Mouse (Mus musculus): ENCODE data around the gene Ankfn1.
A peak's percentile ranks its signal among the peaks of the same experiment; 100 is the strongest.

The Ankfn1 gene

DNA sequence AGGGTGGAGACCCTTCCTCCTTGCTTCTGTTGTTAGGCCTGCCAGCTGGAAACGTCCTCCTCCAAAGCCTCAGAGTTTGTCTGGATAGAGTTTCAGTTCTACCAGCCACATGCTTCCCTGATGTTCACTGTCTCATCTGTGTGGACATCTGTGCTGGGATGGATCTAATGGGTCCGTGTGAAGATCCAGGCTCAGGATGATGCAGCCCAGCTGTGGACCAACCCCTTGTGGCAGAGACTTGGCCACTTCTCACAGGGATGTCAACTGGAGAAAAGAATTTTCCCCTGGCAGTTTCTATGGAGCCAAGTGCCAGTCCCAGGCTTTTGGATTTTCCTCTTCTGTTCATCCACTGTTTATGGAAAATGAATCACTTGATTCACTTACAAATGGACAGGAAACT lies 100.5 kb downstream of the Ankfn1 start:
- DNase-seq (ENCODE audit: low spot score in 2 of 2), result no peak

DNA sequence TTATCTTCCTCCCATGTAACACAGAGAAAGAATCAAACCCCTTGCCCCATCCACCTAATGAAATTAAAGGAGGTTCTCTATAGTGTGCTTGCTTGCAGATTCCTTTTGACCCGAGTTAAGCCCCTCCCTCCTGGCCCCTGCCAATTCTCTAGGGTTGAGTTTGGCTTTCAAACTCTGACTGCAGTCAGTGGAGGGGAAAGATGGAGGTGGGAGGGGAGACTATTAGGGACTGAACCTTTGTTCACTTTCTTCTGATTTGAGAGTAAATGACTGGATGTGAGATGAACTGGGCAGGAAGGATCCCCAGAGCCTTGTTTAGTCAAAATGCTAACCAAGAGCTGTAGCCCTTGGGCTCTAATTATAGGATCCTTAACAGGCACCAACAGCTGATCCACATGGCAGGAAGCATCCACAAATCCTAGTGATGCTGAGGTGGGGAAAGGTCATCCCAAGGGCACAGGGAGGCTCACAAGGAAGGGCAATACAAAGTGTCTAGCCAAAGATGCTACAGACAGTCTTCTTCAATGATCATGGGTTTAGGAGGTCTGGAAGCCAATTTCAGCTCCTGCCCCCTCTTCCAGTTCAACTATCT lies 103.4 kb downstream of the Ankfn1 start:
- no peak for DNase-seq (ENCODE audit: low spot score in 2 of 2)

DNA sequence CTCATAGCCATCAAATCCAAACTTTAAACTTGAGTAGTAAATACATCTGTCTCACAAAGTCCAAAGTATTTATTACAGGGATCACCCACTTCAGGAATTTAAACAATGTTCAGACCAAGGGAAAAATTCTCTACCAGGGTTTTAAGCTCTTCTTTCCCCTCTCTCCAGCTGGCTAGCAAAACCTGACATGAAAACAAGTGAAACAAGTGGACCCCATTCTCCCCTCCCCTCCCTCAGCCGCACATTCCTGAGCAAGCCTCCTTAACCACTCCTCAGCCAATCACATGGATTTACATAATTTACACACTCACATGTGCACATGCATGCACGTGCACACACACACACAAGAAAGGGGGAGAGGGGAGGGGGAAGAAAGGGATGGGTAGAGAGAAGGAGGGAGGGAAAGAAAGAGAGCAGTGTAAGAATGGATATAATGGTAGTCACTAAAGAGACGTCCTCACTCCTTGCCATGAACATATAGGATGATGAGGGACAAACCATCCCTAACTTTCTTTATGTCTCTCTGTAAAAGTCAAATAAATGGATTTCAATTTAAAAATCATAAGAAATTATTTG lies 104.9 kb downstream of the Ankfn1 start:
- DNase-seq (ENCODE audit: low spot score in 2 of 2), result no peak

DNA sequence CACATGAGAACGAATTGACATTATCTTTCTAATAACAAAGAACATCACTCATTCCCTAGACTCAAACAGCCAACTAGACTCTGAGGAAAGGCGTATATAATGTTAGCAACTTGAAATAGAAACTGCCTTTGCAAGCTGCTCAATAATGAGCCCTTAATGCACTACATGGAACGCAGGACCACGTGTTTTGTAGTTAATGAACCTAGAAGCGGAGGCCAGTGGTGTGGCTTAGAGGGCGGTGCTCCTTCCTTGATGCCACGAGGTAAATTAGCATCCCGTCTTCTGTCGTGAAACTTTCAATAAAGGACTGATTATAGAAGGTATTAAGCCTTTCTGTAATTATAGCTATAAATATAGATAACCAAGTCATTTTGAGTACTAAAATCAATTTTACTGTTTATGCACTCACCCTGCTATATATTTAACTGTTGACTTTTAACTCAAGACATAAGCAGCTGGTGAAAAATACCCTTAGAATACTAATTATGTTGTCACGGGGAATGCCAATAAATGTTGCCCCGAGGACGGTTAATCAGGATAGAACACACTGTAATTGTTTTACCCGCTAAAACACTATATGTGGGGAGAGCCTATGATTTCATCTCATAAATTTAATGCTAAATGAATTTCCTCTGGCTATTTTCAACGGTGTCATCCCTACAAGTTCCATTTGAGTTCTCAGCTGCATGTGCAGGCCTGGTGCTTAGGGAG lies 112.1 kb downstream of the Ankfn1 start:
- no peak for DNase-seq (ENCODE audit: low spot score in 2 of 2)

DNA sequence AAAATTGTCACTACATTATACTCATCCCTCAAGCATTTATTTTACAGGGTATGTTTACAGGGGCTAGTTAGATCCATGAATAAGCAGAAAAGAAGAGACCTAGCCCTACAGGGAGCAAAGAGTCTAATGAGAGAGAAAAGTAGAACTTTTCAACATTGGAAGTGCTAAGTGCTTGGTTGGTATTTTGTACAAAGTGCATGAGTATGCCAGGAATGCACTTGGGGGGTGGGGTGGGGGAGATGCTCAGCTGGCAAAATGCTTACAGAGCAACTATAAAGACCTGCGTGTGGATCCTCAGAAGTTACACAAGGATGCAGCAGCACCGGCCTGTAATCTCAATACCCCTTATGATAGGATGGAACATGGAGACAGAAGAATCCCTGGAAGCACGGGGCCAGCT lies 118.4 kb downstream of the Ankfn1 start:
- no peak for DNase-seq (ENCODE audit: low spot score in 2 of 2)

DNA sequence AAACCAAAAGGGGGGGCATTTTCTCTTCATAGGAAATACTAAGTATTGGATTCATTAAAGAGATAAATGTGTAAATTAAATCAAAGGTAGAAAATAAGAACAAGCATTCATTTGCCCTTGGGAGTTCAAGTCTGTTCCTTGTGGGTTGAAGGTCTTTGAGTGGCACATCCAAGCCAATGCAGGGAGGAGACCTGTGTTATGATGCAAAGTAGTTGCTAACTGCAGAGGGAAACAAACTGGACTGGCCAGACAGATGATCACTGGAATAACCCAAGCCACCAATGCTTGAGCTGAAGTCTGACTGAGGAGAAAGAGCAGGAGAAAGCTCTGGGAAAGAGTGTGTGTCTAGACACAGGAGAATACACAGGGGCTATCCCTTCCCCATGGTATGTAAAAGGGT lies 120.9 kb downstream of the Ankfn1 start:
- no peak for DNase-seq (ENCODE audit: low spot score in 2 of 2)

DNA sequence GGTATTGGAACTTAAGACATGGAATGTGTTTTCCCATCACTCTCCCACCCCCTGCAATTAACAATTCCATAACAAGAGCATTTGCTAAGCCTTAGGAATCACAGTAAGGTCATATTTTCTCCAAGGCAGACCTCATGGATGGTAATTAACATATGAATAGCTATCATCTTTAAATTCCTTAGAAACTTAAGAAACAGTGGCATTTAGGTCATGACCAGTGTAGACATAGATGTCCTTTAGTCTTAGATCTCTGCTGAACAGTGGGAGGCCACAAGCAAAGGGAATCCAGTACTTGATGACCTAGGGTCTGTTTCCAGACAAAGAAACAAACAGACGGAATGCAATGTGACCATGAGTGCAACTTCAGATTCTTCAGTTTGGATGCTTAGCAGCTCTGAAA lies 141.7 kb downstream of the Ankfn1 start:
- no peak for DNase-seq (ENCODE audit: low spot score in 2 of 2)

DNA sequence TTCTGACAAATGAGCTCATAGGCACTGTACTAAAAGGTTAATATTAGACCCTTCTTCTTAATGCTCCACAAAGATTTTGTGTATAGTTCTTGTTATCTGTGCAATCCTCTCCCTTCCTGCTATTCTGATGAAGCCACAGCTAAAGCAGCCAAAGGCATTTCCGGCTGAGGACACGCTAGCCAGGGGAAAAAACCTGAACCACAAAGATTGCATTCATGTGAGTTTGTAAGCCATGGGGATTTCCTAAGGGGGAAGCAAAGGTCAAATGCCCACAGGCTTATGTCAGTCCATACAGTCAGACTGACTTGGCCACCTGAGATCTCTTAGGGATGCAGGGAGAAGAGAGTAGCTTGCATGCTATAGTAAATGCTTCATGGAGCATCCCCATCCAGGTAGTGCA lies 146.1 kb downstream of the Ankfn1 start:
- DNase-seq (ENCODE audit: low spot score in 2 of 2), result no peak

DNA sequence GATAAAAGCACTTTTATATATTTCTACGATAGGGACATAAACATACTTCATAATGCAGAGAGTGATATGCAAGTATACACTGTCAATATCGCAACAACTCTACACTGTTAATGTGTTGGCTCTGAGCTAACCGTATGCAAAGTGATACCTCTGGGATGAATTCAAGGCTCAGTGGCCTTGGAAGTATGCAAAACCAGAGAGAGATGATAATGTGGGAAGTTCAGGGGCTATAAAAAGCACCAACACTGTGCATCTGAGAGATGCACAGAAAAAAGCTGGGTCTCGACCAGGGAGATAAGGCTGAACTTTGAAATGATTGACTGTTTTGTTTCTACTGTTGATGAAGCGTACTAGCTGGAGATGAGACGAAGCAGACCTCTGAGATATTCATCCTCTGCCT lies 148.9 kb downstream of the Ankfn1 start:
- no peak for DNase-seq (ENCODE audit: low spot score in 2 of 2)

DNA sequence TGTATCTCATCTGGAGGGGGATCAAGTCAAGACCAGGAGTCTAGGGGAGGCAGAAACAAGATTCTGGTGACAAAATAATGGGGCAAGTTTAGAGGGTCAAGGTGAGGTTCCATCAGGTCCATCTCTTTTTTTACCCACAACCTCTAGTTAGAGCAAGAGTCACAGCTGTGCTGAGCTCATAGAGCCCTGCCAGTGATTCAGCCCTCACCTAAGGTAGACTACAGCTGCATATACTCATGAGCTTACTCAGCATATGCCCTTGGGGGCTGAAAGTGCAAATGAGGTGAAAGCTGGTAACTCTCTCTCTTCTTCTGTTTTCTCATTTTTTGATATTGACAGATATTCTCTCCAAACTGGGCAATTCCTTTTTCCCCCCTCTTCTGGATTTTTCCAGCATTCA lies 150.2 kb downstream of the Ankfn1 start:
- DNase-seq (ENCODE audit: low spot score in 2 of 2), result no peak

DNA sequence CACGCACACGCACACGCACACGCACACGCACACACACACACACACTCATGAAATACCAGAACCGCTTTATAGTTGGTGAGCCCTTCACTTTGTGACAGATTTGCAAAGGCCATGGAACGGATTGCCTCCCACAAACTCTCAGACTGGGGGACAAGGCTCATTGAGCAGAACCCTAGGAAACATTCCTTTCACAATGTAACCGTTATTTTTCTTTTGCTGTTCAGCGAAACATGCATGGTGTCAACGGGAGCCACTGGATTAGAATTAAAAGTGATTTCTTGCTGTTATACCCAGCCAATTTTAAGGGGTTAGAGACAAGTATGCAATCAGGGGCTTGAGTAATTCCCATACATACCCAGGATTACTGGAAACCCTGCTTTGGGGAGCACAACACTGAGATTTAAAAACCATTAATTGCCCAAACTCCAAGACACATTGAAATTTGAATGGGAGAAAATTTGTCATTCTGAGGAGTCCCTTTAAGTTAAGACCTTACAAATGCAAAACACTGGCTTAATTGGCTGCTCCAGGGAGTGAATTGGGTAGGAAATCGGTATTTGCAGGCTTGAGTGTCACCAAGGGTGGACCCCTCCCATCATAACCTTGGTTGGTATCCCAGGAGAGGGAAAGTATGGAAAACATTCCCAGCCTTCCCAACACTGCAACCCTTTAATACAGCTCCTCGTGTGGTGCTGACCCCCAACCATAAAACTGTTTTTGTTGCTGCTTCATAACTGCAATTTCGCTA lies 153.6 kb downstream of the Ankfn1 start:
- DNase-seq (ENCODE audit: low spot score in 2 of 2), result no peak

DNA sequence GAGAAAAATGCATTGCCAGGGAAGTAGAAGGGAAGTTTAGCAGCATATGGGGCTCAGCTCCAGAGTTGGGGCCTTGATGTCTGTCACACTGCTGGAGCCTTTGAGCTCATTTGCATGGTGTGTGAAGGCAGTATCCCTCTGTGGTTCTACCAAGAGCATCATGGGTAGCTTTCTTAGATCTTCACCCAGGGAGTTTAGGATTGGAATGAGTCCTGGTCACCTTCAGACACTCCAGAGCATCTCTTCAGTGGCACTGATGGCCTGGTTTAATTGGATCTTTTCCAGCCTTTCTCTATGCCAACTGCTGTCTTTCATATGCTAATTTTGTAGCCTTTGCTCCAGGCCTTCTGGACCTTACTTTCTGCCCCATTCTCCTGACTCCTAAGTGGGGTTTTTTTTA lies 157.5 kb downstream of the Ankfn1 start:
- no peak for DNase-seq (ENCODE audit: low spot score in 2 of 2)

DNA sequence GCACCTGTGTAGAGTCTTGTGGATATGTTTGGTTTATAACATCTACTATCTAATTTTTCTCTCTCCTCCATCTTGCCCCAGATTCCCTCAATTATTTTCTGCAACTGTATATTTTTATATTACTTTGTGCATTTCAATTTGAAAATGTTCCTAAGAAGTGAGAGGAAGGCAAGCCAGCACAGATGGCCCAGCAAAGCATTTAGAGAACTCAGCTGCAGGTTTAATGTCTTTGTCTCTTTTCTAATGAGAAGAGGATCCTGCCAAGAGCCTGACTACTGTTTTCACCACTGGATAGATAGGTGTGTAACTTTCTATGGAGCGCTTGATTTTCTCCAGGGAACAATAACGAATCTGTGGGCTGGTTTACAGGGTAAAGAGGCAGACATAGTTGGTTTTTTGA lies 161.6 kb downstream of the Ankfn1 start:
- DNase-seq (ENCODE audit: low spot score in 2 of 2), result peak; percentile 23 to 32

DNA sequence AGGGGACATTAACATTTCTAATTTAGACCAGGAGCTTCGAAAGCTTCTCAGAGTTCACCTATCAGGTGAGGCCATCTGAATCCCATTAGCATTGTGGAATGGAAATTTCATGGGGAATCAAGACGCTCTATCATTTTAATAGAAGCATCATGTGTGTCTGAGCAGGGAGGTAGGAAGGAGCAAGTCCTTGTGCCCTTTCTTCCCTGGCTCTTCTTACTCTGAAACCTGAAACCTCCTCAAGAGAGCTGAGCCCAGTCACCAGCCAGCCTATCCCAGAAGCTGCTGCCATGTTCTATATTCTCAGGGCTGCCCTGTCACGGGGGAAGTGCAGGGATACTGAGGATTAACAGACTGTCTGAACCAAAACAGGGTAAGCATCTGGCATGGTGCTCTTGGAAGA lies 165.9 kb downstream of the Ankfn1 start:
- no peak for DNase-seq (ENCODE audit: low spot score in 2 of 2)

DNA sequence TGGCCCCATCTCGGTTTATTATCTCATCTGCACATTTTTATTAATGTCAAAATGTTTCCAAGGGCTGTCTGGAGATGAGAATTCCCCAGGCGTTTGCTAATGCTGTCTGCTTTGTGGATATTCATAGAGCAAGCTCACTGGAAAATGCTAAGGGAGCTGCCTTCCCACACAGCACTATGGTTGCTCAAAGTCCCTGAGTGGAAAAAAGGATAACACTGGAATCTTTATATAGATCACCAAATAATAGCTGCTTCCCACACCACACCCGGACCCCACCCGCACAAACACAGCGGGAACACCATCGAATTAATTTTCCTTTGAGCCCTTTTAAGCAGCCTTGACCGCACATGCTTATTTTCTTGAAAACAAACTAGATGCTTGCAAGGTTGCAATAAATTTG lies 169.4 kb downstream of the Ankfn1 start:
- peak; percentile 23 to 44 for DNase-seq (ENCODE audit: low spot score in 2 of 2)

DNA sequence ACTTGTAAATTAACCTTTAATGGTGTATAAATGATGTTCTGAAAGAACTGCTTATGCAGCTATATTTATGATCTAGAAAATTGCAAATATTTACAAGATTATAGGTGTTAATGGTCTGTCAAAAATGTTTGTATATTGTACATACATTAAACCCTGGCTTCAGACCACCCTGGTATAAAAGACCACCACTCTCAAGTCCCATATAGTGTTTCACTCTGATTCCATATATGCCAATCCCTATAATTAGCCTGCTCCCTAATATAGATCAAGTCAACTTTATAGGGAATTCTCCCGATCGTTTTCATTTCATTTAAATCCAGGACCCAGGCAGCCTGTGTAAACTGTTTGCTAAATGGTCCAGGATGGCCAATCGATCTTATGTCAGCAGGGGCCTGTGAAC lies 170.2 kb downstream of the Ankfn1 start:
- no peak for DNase-seq (ENCODE audit: low spot score in 2 of 2)

DNA sequence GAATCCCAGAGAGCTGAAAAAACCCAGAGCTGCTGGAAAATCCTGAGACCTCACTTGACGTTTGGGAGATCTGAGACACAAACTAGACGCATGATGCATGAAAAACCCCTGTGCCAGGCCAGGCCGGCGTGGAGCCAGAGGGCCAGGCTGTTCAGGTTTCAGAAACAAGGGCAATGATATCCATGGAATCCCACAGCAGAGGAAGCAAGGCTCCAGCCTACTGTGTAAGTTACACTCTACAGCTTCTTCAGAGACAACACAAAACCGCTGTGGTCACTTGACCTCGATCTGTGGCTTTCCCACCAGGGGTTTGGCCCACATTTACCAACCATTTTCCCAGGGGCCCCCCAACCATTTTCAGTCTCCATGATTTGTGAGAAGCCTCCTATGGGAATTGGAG lies 171.1 kb downstream of the Ankfn1 start:
- DNase-seq (ENCODE audit: low spot score in 2 of 2), result no peak

DNA sequence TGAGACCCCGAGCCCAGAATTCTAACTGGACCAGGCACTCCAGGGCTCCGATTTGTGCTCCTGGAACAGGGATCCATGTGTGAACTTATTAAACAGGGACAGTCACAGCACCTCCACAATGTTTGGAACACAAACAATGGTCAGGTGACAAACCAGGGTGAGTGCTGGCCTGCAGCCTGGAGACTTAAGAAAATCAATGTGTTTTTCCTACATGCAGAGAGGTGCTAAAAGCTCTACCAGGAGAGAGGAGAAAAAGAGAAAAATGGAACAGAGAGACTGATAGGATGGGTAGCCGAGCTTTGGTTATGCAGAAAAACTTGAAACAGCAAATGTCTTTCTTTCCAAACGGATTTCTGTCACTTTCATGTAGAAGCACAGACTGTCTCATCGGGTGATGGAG lies 174.5 kb downstream of the Ankfn1 start:
- no peak for DNase-seq (ENCODE audit: low spot score in 2 of 2)

DNA sequence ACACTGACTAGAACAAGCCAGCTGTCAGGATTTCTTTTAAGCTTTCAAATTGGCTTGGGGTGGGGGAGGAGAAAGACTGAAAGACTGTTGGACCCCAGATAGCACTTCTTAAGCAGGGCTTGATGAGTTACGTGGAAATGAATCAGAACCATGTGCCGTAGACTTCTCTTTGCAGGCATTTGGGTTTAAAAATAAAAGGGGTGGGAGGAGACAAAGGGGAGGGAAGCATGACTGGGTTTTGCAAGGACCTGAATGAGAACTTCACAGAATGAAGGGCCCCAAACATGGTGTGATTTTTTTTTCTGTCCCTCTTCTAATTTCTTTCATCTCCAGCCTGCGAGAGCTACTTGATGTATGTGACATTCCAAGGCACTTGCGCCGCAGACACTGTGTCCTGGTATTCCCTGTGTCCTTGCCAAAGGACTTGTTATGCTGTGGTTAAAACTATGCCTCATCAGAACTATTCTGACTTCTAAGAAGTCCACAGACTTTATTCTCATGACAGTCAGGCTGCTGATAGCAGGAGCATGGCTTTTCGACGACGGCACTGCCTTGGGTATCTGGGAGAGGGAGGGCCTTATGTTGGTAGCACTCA lies 176.4 kb downstream of the Ankfn1 start:
- DNase-seq (ENCODE audit: low spot score in 2 of 2), result no peak

DNA sequence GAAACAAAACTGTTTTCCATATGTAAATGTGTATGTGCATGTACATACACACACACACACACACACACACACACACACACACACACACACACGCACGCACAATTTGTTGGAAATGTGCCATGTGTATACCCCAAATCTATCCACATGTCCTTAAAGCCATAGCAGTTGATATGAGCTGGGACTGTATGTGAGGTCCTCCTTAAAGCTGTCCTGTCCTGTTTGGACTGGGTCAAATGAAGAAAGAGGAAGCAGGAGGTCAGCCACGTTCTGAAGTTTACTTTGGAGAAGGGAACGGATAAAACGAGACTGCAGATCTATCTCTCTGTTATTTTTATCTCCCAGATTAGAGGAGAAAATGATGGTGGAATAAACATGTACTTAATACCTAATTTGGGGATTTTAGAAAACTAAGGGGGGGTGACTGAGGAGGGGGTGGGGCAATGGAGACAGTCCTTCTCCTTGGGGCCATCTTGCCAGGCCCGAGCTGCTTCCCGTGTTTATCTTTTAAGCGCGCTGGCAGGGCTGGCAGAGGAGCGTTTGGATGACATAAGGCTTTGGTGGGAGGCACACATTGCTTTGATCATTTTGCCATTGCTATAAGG lies 187.1 kb downstream of the Ankfn1 start:
- DNase-seq (ENCODE audit: low spot score in 2 of 2), result no peak

DNA sequence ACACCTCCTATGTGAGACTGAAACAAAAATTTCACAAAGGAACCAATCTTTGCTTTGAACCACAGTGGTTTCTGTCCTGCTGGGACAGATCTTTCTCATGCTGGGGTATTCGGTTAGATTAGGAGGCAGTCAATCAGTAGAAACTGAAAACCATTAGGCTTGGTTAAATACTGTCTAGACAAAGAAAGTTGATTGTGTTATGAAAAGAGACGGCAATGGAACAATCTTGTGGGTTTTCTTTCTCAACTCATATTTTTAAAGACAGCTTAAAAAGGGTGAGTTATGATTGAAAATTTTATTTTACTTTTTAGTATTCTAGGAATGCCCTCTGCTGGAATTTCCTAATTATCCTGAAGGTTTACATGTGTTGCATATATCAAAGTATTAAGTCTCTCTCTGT lies 191.1 kb downstream of the Ankfn1 start:
- DNase-seq (ENCODE audit: low spot score in 2 of 2), result no peak

DNA sequence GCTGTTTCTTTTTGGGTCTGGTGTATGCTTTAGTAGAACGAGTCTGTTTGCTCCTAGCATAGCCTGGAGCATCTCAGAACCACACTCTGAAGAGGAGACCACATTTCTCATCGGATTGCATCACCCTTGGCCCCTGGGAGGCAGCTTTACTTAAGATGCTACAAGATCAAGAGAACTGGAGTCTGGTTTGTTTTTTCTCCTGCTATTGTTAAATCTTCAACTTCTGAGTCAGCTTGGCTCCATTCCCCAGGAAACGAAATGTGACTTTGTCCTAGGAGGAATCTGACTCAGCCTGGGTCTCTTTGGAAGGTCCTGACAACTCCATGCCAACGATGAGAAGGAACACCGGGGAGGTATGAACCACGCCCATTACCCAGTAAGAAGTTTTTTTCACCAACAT lies 197.6 kb downstream of the Ankfn1 start:
- no peak for DNase-seq (ENCODE audit: low spot score in 2 of 2)

Measured in right cerebral cortex, adult 2 months (tissue).